Mouse (Mus musculus): ENCODE measurements around the gene Bok. TPM values are rescaled to one million over a fixed set of nuclear protein-coding genes. Genes with fewer than 3 reads are reported as not detected.
"Not testable (repeated sequence)": the region's sequence is repeated elsewhere in the genome, so short reads cannot be mapped to it uniquely, and the experiment has no call there.

Gene Bok
- total RNA-seq, 1 experiment = 21.1 TPM

DNA sequence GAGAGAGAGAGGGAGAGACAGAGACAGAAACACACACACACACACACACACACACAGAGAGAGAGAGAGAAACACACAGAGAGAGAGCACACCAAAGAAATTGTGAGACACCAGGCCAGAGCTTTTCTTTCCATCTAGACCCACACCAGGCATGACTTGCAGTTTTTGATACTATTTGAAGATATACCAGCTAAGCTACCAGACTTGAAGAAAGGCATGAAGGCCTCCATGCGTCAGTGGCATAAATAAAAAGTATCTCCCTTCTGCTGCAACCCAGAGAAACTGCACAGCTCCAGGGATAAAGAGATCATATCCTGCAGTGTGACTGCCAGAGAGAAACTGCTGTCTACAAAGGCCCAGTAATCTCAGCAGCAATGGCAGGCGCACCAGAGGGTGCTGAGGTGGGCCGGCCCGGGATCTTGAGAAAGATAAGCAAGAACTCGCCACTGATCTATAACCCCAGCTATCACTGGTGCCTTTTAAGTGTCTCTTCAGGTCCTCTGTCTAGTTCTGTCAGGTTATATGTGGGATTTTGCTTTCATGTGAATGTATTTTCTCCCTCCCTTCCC, 35.8 kb upstream of the Bok start:
- in situ Hi-C loops (cut with MboI; ENCODE audit: low sequenced_read_pairs in 2 of 2, unreplicated experiment in 2 of 2) = no loop called here
- DNase-seq (ENCODE audit: low read depth, low spot score) = no peak
- H3K9ac ChIP-seq (ENCODE audit: insufficient read depth, low read depth, low read length, poor library complexity, severe bottlenecking) = no peak overlapping the region
- H3K4me3 ChIP-seq (ENCODE audit: insufficient read depth in 1 of 2, low read depth in 1 of 2, low read length in 2 of 2, poor library complexity in 1 of 2, severe bottlenecking in 1 of 2) = no peak overlapping the region
- H3K9me3 ChIP-seq (ENCODE audit: control insufficient read depth, insufficient read depth, low read depth, low read length) = no peaks in the 10 kb centered on the region
- H3K27ac ChIP-seq (ENCODE audit: insufficient read depth, low read depth, low read length, poor library complexity, severe bottlenecking) = no peak overlapping the region
- no peaks in the 10 kb centered on the region for H3K36me3 ChIP-seq (ENCODE audit: control insufficient read depth, insufficient read depth, low read length, poor library complexity, severe bottlenecking)
- TF ChIP-seq ZC3H11A (IDR thresholded peaks at IDR 0.05; ENCODE audit: borderline replicate concordance, low read depth, low read length) (no peak), CHD2 (IDR thresholded peaks at IDR 0.05; ENCODE audit: low read depth, low read length) (no peak), MAFK (IDR thresholded peaks at IDR 0.05; ENCODE audit: insufficient read depth, low read depth, low read length) (no peak)
- H3K4me1 ChIP-seq (ENCODE audit: control insufficient read depth in 2 of 2, insufficient read depth in 2 of 2, low read length in 2 of 2, poor library complexity in 1 of 2) = peaks cover 0 to 7% of the 10 kb centered on the region in 2 experiments; a peak in 2 of 4 replicates

DNA sequence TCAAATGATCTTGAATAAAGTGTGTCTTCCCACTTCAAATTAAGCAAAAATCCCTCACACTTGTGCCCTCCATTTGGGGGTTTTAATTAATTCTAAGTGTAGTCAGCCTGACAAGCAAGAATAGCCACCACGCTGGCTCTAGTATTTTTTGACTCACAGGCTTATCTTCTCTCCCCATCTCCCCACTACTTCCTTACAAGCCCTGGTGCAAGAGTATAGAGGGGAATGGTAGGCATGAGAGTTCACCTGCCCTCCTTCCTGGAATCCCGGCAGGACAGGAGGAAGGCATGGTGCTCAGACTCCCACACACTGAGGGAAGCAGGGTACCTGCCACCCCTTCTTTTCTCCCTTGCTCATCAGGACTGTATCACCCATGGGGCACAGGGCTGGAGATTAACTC, 31.2 kb upstream of the Bok start:
- H3K9me3 ChIP-seq (ENCODE audit: control insufficient read depth, insufficient read depth, low read depth, low read length) = no peaks in the 10 kb centered on the region
- H3K27ac ChIP-seq (ENCODE audit: insufficient read depth, low read depth, low read length, poor library complexity, severe bottlenecking) = no peak overlapping the region
- TF ChIP-seq ZNF384 (IDR thresholded peaks at IDR 0.05; ENCODE audit: low read depth, low read length) (no peak), ZC3H11A (IDR thresholded peaks at IDR 0.05; ENCODE audit: borderline replicate concordance, low read depth, low read length) (no peak), HCFC1 (IDR thresholded peaks at IDR 0.05; ENCODE audit: borderline replicate concordance, insufficient read depth, low read length) (no peak), CHD2 (IDR thresholded peaks at IDR 0.05; ENCODE audit: low read depth, low read length) (no peak), MAFK (IDR thresholded peaks at IDR 0.05; ENCODE audit: insufficient read depth, low read depth, low read length) (no peak)
- in situ Hi-C loops (cut with MboI; ENCODE audit: low sequenced_read_pairs in 2 of 2, unreplicated experiment in 2 of 2) = no loop called here
- H3K9ac ChIP-seq (ENCODE audit: insufficient read depth, low read depth, low read length, poor library complexity, severe bottlenecking) = no peak overlapping the region
- no peaks in the 10 kb centered on the region for H3K36me3 ChIP-seq (ENCODE audit: control insufficient read depth, insufficient read depth, low read length, poor library complexity, severe bottlenecking)
- H3K4me1 ChIP-seq (ENCODE audit: control insufficient read depth in 2 of 2, insufficient read depth in 2 of 2, low read length in 2 of 2, poor library complexity in 1 of 2) = peaks cover 0 to 7% of the 10 kb centered on the region in 2 experiments; a peak in 1 of 4 replicates
- no peak overlapping the region for H3K4me3 ChIP-seq (ENCODE audit: insufficient read depth in 1 of 2, low read depth in 1 of 2, low read length in 2 of 2, poor library complexity in 1 of 2, severe bottlenecking in 1 of 2)
- DNase-seq (ENCODE audit: low read depth, low spot score) = no peak

DNA sequence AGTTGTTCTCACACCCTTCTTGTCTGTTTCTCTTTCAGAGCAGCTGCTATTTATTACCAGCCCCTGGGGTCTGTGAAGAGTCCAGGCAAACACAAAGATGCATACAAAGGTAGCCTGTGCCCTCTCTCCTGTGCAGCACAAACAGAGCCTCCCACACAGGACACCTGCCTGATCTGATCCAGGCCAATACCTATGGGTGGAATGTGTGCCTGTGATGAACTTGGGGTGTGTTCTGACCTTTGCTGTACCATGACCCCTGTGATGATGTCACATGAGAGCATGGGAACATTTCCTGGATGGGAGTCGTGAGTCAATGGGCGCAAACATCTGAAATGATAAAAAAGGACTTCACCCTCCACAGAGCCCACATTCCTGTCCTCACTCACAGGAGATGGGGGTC, 30.7 kb upstream of the Bok start:
- H3K36me3 ChIP-seq (ENCODE audit: control insufficient read depth, insufficient read depth, low read length, poor library complexity, severe bottlenecking) = no peaks in the 10 kb centered on the region
- no peaks in the 10 kb centered on the region for H3K9me3 ChIP-seq (ENCODE audit: control insufficient read depth, insufficient read depth, low read depth, low read length)
- TF ChIP-seq ZNF384 (IDR thresholded peaks at IDR 0.05; ENCODE audit: low read depth, low read length) = no peak
- H3K9ac ChIP-seq (ENCODE audit: insufficient read depth, low read depth, low read length, poor library complexity, severe bottlenecking) = no peak overlapping the region
- in situ Hi-C loops (cut with MboI; ENCODE audit: low sequenced_read_pairs in 2 of 2, unreplicated experiment in 2 of 2) = no loop called here
- DNase-seq (ENCODE audit: low read depth, low spot score) = no peak
- H3K4me3 ChIP-seq (ENCODE audit: insufficient read depth in 1 of 2, low read depth in 1 of 2, low read length in 2 of 2, poor library complexity in 1 of 2, severe bottlenecking in 1 of 2) = no peak overlapping the region
- H3K27ac ChIP-seq (ENCODE audit: insufficient read depth, low read depth, low read length, poor library complexity, severe bottlenecking) = no peak overlapping the region
- H3K4me1 ChIP-seq (ENCODE audit: control insufficient read depth in 2 of 2, insufficient read depth in 2 of 2, low read length in 2 of 2, poor library complexity in 1 of 2) = 0 out of 4 replicates have a peak, but pooled peaks cover 0 to 1% of the 10 kb centered on the region in 2 experiments

DNA sequence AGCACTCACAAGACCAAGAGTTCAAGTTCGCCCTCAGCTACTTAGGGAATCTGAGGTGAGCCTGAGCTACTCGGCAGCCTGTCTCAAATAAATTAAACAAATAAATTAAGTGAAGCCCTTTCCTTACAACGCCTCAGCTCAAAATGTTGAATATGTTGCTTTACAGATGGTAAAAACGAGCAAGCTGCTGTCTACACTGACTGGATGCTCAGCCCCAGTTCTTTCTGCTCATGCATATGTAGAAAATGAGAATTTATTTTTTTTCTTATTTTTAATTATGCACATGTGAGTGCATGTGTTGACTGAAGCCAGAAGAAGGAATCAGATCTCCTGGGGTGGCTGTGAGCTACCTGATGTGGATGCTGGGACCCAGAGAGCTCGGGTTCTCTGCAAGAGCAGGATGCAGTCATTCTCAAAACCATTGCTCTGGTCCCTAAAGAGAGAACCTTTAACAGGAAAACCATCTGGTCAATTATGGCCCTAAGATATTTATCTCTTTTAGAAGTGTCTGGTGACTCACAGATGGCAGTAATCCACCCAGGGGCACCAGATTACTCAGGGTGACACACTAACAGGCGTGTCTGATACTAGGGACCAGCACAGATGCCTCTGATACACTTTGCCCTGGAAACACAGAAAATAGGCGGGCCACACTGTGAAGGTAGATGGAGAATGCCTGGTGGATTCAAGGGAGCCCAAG, 29.0 kb upstream of the Bok start:
- no peak overlapping the region for H3K27ac ChIP-seq (ENCODE audit: insufficient read depth, low read depth, low read length, poor library complexity, severe bottlenecking)
- H3K9ac ChIP-seq (ENCODE audit: insufficient read depth, low read depth, low read length, poor library complexity, severe bottlenecking) = no peak overlapping the region
- H3K9me3 ChIP-seq (ENCODE audit: control insufficient read depth, insufficient read depth, low read depth, low read length) = no peaks in the 10 kb centered on the region
- no peak overlapping the region for H3K4me3 ChIP-seq (ENCODE audit: insufficient read depth in 1 of 2, low read depth in 1 of 2, low read length in 2 of 2, poor library complexity in 1 of 2, severe bottlenecking in 1 of 2)
- no peaks in the 10 kb centered on the region for H3K36me3 ChIP-seq (ENCODE audit: control insufficient read depth, insufficient read depth, low read length, poor library complexity, severe bottlenecking)
- TF ChIP-seq ZC3H11A (IDR thresholded peaks at IDR 0.05; ENCODE audit: borderline replicate concordance, low read depth, low read length) (no peak), MAFK (IDR thresholded peaks at IDR 0.05; ENCODE audit: insufficient read depth, low read depth, low read length) (no peak), CHD2 (IDR thresholded peaks at IDR 0.05; ENCODE audit: low read depth, low read length) (no peak), ZNF384 (IDR thresholded peaks at IDR 0.05; ENCODE audit: low read depth, low read length) (no peak), HCFC1 (IDR thresholded peaks at IDR 0.05; ENCODE audit: borderline replicate concordance, insufficient read depth, low read length) (no peak)
- DNase-seq (ENCODE audit: low read depth, low spot score) = no peak
- in situ Hi-C loops (cut with MboI; ENCODE audit: low sequenced_read_pairs in 2 of 2, unreplicated experiment in 2 of 2) = no loop called here
- H3K4me1 ChIP-seq (ENCODE audit: control insufficient read depth in 2 of 2, insufficient read depth in 2 of 2, low read length in 2 of 2, poor library complexity in 1 of 2) = no peaks in the 10 kb centered on the region

DNA sequence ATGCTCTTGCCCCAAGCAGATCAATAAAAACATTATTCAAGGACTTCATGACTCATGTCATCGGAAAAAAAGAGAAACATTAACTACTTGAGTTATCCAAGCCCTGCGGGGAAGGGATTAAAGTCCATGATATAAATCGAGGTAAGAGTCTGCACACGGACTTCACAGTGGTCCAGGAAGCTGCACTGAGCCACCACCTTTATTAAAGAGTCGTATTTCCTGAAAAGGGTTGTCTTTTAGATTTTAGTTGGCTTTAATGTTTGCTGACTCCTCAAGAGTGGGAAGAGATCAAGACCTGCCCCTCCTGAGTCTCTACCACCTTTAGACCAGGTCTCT, 28.5 kb upstream of the Bok start:
- no peaks in the 10 kb centered on the region for H3K36me3 ChIP-seq (ENCODE audit: control insufficient read depth, insufficient read depth, low read length, poor library complexity, severe bottlenecking)
- no peak overlapping the region for H3K4me3 ChIP-seq (ENCODE audit: insufficient read depth in 1 of 2, low read depth in 1 of 2, low read length in 2 of 2, poor library complexity in 1 of 2, severe bottlenecking in 1 of 2)
- in situ Hi-C loops (cut with MboI; ENCODE audit: low sequenced_read_pairs in 2 of 2, unreplicated experiment in 2 of 2) = no loop called here
- no peak for DNase-seq (ENCODE audit: low read depth, low spot score)
- H3K9ac ChIP-seq (ENCODE audit: insufficient read depth, low read depth, low read length, poor library complexity, severe bottlenecking) = no peak overlapping the region
- H3K9me3 ChIP-seq (ENCODE audit: control insufficient read depth, insufficient read depth, low read depth, low read length) = no peaks in the 10 kb centered on the region
- TF ChIP-seq ZC3H11A (IDR thresholded peaks at IDR 0.05; ENCODE audit: borderline replicate concordance, low read depth, low read length) = no peak
- TF ChIP-seq ZNF384 (IDR thresholded peaks at IDR 0.05; ENCODE audit: low read depth, low read length) = no peak
- TF ChIP-seq MAFK (IDR thresholded peaks at IDR 0.05; ENCODE audit: insufficient read depth, low read depth, low read length) = no peak
- no peak for TF ChIP-seq HCFC1 (IDR thresholded peaks at IDR 0.05; ENCODE audit: borderline replicate concordance, insufficient read depth, low read length)
- TF ChIP-seq CHD2 (IDR thresholded peaks at IDR 0.05; ENCODE audit: low read depth, low read length) = no peak
- H3K27ac ChIP-seq (ENCODE audit: insufficient read depth, low read depth, low read length, poor library complexity, severe bottlenecking) = no peak overlapping the region
- H3K4me1 ChIP-seq (ENCODE audit: control insufficient read depth in 2 of 2, insufficient read depth in 2 of 2, low read length in 2 of 2, poor library complexity in 1 of 2) = no peaks in the 10 kb centered on the region

DNA sequence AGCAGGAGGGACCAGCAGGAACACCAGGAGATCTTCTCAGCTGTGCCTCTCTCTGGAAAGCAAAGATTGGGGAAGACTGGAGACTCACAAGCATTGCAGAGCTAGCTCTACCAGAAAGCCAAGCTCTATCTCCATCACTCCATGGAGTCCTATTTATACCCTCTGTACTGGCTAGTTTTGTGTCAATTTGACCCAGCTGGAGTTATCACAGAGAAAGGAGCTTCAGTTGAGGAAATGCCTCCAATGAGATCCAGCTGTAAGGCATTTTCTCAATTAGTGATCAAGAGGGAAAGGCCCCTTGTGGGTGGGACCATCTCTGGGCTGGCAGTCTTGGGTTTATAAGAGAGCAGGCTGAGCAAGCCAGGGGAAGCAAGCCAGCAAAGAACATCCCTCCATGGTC, 26.9 kb upstream of the Bok start, which contains the start of gene Stk25:
Stk25 (minus strand) TSS at position 101 of the 400 bp plus-strand sequence.
- H3K9ac ChIP-seq (ENCODE audit: insufficient read depth, low read depth, low read length, poor library complexity, severe bottlenecking); H3K27ac ChIP-seq (ENCODE audit: insufficient read depth, low read depth, low read length, poor library complexity, severe bottlenecking); in situ Hi-C loops (cut with MboI; ENCODE audit: low sequenced_read_pairs in 2 of 2, unreplicated experiment in 2 of 2): not testable (repeated sequence)

More for the DNA sequence above, 26.9 kb upstream of the Bok start, which contains the start of gene Stk25:
- not testable (repeated sequence) for DNase-seq (ENCODE audit: low read depth, low spot score); H3K4me3 ChIP-seq (ENCODE audit: insufficient read depth in 1 of 2, low read depth in 1 of 2, low read length in 2 of 2, poor library complexity in 1 of 2, severe bottlenecking in 1 of 2); H3K4me1 ChIP-seq (ENCODE audit: control insufficient read depth in 2 of 2, insufficient read depth in 2 of 2, low read length in 2 of 2, poor library complexity in 1 of 2); H3K9me3 ChIP-seq (ENCODE audit: control insufficient read depth, insufficient read depth, low read depth, low read length); H3K36me3 ChIP-seq (ENCODE audit: control insufficient read depth, insufficient read depth, low read length, poor library complexity, severe bottlenecking)

Data from ES-E14 (cell line).